Mouse (Mus musculus) layer of hippocampus, adult 18-20 months (tissue): ENCODE data around the gene Zfp771. TPM values are rescaled to one million over a fixed set of nuclear protein-coding genes. Genes with fewer than 3 reads are reported as not detected.

Source experiments
- DNase-seq, 2 experiments: peaks; one replicate each; pipeline ENCODE4 v3.0.0; 2022; ENCODE audit warnings: low spot score in 2 of 2
- long read RNA-seq: library from polyadenylated mRNA; stranded (forward); transcript quantifications from one replicate; pipeline ENCODE4 v2.0.0, GENCODE M21; 2021
- total RNA-seq, 2 experiments: library from RNA; stranded (reverse); gene quantifications; 2 replicates each; pipeline ENCODE4 v1.2.3; 2021

Zfp771 gene
- total RNA-seq, result 10 to 100 TPM; 62.6 to 66.0 TPM
- long read RNA-seq, transcript Zfp771-201 (3 exons, 1,484 nt), result major isoform, 46 of 64 reads
- long read RNA-seq, partial matches to known transcripts, result 5 of 64 reads
- long read RNA-seq, other reads (novel, unspliced or antisense), result 13 of 64 reads

DNA sequence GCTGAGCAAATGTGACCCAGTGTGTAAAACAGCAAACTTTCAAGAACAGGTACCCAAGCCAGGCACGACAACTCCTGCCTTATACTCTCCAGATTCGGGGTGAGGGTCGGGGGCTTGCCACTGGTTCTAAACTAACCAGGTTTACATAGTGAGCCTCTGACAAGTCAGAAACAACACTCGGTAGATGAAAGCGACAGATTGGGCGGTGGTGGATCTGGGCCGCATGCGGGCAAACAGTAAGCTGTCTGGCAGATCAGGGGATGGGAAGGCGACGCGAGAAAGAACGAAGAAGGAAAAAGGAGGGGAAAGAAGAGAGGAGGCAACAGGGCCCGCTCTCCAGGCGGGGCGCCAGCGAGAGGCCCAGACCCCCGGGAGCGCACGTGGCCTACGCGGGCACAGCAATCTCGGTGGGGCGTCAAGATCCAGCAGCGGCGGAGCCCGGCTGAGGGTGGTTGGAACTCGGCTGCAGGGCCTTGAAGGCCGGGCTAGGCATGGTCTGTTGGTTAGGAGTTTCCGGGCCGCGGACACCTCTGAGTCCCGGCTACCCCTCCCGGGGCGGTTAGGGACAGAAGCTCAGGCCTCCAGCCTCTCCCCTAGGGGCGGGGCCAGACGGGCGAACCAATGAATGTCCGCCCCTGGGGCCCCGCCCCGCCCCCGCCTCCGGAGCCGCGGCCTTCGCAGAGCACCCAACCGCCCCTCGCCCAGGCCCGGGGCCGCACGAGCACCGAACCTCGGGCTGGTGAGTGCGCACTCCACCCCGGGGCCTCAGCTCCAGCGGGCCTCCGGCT lies at the start of gene Zfp771:
TSS of gene Zfp771 (plus strand) at position 405 of the 788 bp plus-strand sequence.
- peak; percentile 88 to 94 for DNase-seq

DNA sequence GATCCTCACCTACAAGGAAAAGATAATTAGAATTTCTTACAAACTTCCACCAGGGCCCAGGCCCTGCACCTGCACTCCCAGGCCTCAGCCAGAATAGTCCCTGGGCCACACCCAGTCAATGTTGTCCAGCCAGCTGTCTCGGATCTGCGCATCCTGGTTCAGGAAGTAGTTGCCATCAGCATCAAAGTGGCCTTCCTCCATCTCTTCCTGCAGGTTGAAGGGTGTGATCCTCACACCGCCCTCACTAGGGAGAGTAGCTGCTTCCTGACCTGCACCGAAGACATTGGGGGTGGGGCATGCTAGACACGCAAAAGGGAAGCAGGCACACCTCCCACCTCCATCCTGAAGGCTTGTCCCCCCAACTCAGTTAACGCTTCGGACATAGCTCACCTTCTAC lies 49.4 kb upstream of the Zfp771 start:
- DNase-seq, result no peak

DNA sequence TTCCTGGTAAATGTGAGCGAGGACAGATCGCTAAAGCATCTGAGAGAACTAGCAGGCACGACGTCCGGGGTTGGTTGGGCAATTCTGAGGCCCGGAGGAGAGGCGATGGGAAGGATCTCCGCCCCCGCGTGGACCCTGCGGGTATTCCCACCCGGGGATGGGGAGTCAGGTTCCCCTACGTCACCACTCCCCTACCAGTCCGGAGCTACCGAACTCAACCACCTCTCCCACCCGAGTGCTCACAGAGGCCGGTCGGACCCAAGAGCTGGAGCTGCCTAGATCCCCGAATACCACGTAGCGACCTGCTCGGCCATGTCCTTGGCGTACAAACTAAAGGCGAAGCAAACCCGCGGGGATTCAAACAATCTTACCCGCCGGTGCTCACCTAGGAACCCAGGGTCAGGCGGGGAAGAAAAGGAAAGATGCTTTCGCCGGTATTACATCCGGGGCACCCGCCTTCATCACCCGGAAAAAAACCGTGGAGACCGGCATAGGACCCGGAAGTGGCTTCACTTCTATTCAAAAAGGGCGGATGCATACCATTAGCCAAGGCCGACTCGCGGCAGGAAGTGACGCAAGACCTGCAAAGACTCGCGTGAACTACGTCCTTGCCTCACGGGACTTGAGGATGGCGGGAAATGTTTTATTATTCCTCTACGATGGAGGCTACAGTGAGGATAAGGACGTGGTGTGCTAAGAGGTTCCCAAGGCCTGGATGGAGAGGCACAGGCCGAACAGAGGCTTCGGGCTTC lies 48.4 kb upstream of the Zfp771 start, which contains the start of gene Cd2bp2:
TSS of gene Cd2bp2 (minus strand) at position 507 of the 752 bp plus-strand sequence.
- peak; percentile 94 to 98 for DNase-seq

DNA sequence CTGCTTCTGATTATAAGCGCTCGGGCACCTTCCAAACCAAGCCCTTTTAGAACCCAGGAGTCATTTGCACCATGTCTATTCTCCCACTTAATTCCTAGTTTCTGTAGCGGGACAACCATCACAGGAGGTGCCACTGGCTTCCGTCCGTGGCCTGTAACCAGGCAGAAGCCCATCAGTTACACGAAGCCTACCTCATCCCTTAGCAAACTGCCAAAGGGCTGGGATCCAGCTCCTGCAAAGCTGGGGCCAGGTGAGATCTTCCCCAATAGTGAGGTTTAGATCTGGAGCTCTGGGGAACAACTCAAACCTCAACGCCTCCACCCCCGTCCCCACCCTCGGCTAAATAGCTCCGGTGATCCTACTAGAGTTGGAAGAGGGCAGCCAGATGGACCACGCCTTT lies 47.6 kb upstream of the Zfp771 start:
- no peak for DNase-seq

DNA sequence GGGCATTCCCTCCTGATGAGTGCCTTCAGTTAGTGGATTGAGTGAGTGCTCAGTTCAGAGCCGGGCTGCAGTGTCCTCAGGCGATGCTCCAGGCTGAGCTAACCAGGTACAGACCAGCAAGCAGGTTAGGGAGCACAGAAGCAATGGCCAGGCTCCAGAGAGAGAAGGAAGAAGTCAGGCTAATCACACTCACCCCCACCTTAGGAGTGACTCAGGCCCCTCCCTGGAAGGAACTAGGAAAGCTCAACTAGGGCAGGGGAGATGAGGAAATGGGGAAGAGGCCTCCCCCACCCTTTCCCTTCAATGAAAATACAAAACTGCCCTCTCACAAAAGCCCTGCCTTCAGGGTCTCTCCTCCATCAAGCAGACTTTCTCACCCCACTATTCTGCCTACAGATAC lies 37.5 kb upstream of the Zfp771 start:
- DNase-seq, result no peak

DNA sequence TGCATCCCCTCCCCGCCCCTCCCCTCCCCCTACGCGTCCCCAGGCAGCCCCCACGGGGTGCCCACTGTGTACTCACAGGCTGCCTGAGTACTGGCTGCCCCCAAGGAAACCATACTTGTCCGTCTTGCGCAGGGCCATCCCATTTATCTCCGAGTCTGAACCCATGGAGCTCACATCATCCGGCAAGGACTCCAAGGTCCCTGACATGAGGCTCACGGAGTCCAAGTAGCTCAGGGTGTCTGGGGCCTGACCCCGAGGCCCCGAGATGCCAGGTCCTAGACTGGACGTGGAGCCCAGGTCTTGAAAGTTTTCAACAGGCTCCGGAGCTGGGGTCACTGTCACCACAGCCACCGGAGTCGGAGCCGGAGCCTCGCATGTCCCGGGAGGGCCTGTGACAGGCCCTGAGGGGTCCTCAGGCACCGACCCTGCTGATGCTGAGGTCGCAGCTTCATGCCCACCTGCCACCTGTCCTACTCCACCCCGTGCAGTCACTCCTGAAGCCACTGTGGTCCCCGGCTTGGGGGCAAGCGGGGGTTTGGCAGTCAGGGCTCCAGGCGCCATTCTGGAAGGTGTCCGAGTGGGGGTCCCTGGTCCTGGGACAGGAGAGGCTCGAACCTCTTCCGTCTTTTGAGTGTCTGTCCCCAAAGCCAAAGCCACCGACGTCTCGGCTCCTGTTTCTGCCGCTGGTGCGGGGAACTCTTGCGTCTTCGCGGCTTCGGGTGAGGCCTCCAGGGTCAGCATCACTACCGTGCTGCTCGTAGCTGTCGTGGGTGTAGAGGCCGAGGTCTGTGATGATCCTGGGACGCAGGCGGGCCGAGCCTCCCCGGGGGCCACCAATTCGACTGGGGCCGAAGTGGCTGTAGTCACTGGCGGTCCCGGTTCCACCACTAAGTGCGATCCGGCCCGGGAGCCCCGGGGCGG lies 36.4 kb upstream of the Zfp771 start:
- DNase-seq, result no peak

DNA sequence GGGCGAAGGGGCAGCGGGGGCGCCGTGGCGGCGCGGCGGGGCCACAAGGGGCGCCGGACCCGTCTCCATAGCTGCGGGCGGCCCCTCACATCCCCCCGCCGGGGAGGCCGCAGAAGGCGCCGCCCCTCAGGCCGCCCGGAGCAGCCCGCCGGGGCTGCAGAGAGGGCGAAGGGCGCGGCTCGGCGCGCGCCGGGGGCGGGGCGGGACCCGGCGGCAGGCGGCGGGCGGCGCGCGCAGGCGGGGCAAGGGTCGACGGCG lies 35.9 kb upstream of the Zfp771 start, which contains the start of gene Tbc1d10b:
TSS of gene Tbc1d10b (minus strand) at position 174 of the 258 bp plus-strand sequence.
- DNase-seq, result peak in 1 of 2 experiments; percentile 50

DNA sequence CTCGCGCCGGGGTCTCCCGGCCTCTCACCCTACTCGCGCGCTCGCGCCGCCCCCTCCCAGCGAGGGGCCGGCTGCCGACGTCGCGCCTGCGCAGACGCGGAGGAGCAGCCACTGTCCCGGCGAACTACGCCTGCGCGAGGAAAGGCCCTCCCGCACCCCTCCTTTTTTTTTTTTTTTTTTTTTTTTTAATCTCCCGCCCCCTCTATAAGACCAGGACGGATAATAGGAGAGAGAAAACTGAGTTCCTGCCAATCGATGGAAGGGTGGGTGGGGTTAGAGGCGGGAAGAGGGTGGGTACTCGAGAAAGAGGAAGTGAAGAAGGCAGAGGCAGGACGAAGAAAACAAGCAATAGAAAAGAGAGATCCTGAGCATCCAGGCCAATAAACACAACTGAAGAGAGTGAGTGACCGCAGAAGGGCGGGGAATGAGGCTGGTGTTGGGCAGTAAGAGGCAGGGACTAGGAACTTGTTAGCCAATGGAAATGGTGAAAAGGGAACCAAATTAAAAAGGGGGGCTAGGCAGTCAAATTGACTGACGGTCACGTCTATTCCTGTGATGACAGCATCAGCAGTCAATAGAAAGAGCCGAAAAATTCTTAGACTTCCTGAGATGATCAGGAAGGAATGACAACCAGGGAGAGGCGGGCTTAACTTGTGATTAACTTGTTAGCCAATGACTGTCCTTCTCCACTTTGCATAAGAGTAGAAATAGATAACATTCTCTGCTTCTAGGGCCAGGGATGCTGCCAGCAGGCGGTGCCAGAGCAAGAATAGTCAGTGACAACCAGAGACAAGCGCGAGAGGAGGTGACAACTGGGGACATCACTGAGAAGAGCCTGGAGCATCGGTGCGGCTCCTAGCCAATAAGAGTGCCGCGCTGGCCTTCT lies 35.3 kb upstream of the Zfp771 start, which contains the start of gene Mylpf:
TSS of gene Mylpf (plus strand) at position 338 of the 886 bp plus-strand sequence.
- DNase-seq, result peak; percentile 94 to 97

DNA sequence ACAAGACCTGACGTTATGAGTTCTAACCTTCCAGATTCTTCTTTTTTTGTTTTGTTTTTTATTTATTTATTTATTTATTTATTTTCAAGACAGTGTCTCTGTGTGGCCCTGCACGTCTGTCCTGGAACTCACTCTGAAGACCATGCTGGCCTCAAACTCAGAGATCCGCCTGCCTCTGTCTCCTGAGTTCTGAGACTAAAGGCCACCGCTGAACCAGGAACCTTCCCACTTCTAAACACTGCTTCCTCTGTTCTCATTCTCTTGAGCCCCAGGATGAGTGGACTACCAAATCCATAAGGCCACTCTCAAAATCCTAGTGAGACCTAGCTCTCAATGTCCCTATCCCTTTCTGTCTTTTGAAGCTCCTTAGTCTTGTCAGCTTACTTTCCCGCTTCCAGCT lies 34.2 kb upstream of the Zfp771 start:
- no peak for DNase-seq

DNA sequence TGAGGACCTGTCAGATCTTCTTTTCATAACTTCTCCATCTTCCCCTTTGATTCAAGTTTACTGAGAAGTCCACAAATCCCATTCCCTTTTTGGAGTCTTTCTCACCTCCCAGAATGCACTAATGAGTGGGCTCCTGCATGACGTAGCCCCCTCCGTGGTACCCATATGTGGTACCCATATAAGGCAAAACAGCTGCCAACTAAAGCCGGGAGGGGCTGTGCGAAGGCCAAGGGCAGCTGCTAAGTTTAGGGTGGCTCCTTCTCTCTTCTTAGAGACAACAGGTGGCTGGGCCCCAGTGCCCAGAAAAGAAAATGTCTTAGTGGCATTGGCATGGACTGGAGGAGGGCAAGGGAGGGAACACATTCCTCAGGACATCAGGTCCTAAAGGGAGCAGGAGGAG lies 33.8 kb upstream of the Zfp771 start:
- no peak for DNase-seq

DNA sequence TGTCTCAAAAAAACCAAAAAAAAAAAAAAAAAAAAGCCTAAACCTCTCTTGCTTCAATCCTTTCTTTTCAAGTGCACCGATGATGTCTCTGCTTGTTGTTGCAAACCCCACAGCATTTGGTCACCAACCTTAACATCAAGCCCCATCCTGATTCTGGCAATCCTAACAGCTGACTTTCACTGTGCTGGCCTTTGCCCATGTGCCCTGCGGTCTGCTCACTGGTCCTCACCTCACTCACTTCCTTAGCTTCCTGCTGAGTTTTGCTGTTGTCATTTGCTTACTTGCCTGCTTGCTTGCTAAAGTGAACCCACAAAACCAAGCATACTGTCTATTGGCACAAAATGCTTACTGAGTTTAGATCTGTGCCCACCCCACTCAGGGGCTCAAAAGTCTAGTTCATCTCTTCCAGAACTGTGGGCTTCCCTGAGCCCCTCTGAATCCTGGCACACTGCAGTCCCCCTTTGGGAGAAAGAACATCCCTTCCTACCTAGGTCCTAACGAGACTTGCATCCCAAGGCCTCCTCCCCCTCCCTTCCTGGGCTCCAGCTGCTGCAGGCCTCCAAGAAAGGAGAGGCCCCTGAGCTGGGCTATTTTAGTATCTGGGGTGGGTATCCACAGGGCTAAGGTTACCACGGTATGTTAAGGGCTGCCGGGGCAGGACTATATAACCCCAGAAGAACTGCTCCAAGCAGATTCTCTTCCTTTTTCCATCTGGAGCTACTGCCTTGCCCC lies 32.9 kb upstream of the Zfp771 start:
- DNase-seq, result no peak

DNA sequence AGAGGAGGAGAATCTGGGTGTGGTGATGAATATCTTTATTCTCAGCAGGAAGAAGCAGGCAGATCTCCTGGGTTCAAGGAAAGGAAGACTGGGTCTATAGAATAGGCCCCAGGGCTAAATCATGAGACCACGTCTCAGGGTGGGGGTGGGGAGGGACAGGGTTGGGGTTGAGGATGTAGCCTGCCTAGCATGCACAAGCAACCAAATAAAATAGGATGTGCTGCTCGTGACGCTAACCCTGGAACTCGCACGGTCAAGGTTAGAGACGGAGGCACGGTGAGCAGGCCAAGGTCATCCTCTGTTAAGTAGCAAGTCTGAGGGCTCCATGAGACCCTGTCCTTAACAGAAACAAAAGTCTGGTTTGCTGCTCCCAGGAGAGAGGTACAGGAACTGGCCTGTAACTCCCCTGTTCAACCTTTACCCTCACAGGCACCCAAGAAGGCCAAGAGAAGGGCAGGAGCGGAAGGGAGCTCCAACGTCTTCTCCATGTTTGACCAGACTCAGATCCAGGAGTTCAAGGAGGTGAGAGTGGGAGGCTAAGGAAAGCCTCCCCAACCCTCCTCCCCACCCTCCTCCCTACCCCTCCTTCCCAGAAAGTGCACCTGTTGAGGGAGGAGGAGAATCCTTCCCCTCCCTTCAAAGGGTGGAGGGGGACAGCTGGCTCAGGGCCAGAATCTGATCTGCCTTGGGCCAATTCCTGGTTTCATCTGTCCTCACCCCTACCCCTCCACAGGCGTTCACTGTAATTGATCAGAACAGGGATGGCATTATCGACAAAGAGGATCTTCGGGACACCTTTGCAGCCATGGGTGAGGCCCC lies 31.4 kb upstream of the Zfp771 start:
- DNase-seq, result no peak

DNA sequence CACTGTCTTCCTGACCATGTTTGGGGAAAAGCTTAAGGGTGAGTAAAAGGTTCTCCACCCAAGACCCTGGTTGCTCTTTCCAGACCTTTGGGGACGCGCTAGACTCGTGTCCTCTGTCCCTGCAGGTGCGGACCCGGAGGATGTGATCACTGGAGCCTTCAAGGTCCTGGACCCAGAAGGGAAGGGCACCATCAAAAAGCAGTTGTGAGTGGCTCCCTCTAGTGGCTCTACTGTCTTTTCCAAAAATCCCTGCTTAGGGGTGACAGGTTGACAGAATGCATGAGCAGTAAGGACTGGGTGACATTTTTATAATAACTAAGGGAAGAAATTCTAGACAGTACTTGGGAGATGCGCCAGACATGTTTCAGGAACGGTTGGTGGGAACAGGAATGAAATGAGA lies 30.6 kb upstream of the Zfp771 start:
- DNase-seq, result no peak

DNA sequence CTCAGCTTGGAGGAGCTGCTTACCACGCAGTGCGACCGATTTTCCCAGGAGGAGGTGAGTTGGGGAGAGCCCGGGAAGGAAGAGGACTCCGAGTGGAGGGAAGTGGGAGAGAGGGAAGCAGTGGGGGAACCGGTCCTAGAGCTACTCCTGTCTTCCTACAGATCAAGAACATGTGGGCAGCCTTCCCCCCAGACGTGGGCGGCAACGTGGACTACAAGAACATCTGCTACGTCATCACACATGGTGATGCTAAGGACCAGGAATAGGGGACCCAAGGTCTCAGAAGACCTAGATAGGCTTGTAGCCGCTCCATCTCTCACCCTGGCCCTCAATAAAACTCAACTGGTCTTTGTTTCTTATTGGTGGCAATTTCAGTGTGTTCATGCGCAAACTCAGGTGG lies 30.1 kb upstream of the Zfp771 start:
- no peak for DNase-seq

DNA sequence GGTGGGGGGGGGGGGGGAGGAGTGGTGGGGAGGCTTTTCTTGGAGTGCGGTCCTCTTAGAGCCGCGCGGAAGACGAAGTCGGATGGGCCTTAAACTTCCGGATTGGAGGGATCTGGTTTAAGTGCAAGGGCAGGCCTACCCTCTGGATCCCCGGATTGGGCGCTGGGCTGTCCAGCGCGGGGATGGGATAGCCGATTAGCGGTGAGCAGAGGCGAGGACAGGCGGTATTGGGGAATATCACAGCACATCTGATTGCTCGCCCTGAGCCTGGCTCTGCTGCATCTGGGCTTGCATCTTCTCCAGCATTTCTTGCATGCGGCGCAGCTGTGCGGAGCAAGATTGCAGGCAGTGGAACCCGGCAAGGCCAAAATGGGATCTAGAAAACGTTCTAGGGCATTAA lies 29.6 kb upstream of the Zfp771 start:
- no peak for DNase-seq

DNA sequence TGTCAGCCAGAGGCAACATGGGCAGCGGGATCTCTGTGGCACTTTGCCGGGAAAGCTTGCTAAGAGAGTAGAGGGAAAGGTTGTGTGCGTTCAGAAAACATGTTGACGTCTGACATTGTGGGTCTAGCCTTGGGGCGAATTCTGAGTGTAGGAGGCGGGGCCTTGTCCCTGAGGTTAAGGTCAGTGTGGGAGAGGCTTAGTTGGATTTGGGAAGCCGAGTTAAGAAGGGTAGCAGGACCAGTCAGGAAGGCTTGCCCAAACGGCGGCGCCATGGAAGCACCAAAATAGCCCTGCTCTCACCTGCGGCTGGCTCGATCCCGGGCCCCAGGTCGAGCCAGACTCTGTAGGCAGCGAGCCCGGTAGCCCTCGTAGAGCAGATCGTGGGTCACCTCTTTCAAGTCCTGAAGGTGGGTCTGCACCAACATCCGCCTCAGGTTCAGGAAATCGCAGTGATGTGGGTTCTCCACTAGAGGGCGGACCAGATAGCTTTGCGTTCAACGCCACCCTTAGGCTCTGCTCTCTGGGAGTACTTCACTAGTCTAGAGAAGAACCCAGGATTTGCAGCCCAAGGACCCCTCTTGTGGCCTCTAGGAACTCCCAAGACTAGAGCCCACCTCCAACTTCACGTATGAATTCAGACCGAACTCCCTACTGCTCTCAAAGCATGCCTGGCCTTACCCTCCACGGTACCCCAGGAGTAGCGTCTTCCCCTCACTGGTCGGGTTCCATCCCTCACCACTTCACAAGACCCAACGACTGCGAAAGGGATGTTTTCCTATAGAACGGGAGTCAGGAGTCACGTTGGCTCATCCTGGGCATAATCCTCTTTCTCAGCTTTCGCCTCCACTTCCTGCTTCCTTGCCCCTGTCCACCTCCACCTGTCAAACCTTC lies 28.8 kb upstream of the Zfp771 start:
- DNase-seq, result peak in 1 of 2 experiments; percentile 61

DNA sequence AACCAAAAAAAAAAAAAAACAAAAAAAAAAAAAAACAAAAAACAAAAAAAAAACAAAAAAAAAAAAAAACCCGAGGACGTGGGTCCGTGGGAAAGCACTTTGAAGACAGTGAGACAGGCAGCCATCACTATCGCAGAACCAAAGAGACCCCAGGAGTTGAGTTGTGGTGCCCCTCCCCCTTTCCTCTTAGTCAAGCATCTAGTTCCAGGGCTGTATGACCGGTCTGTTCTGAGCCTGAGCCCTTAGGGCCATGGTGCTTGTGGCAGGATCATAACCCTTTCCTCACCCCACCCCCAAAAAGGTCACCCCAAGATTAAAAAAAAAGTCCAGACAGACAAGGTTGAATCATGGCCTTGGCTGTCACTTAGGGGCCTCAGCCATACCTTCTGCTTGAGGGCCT lies 27.8 kb upstream of the Zfp771 start:
- DNase-seq, result no peak

DNA sequence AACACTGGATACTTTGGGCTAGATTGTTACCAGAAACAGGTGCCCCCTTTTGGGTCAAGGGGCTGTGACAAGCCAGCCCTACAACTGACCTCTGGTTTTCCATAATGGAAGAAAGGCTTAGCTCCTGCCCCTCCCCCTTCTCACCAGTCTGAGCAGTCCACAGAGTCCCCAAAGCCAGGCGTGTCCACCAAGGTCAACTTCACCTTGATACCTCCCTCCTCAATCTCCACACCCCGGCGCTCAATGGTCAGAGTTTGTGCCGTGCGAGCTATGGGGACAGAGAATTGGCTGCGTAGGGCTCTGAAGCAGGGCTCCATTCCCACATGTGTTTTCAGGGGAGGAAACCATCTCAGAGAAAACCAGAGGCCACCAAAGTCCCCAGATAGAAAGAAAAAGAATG lies 26.6 kb upstream of the Zfp771 start:
- no peak for DNase-seq
